Mouse (Mus musculus) activated CD4-positive, CD25-positive, alpha-beta regulatory T cell, adult 4 months (primary cell): ENCODE data around the gene Lsamp. TPM values are rescaled to one million over a fixed set of nuclear protein-coding genes. Genes with fewer than 3 reads are reported as not detected.

Source experiments
- ATAC-seq: one replicate; pipeline ENCODE4 v1.8.0; 2017
- polyA plus RNA-seq, 2 experiments: library from polyadenylated mRNA; unstranded; fragments of 100-300 nt; shearing (Covaris generic); gene quantifications; one replicate each; pipeline ENCODE4 v1.2.1; 2017

The Lsamp gene
- polyA plus RNA-seq, 2 experiments from 2014 or later: 0.17 TPM; not detected in 1

- no peak for ATAC-seq
Observed at GRCm38 (mm10) chr16:40290132-40290531, 306.0 kb downstream of the Lsamp start.

- no peak for ATAC-seq
Observed at GRCm38 (mm10) chr16:40294296-40294882, 310.2 kb downstream of the Lsamp start.

DNA sequence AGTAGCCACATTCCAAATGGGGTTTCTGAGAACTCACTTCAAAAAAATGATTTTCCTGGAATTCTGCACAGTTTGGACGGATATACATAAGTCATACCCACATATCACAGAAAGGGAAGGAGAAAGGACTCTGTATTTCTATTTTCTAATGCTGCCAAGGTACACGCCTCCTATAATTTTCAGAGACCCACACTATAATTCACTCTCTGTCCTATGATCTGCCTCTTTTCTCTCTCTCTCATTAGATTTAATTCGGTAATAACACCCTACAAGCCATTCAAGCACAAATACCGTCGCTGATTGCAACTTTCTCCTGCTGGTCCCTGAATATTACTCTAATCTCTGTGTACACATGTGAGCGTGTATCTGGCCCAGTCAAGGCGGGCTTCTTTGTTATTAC lies 311.1 kb downstream of the Lsamp start:
- ATAC-seq: no peak

DNA sequence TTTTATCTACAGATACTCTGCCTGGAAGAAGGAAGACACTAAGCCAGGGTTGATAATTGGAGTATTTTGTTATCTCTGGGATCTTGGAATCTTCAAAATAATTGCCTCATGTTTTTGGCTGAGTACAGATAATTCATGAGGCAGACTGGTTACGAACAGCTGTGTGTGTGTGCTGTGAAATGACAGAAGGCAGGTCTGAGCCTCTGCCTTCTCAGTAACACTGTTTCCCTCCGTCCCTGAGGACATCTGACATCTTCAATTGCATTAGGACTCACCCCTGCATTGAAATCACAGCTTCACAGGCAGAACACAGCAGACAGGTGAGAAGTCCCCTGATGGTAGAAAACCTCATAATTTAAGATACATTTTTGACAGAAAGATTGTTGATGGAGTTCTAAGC lies 323.5 kb downstream of the Lsamp start:
- no peak for ATAC-seq

DNA sequence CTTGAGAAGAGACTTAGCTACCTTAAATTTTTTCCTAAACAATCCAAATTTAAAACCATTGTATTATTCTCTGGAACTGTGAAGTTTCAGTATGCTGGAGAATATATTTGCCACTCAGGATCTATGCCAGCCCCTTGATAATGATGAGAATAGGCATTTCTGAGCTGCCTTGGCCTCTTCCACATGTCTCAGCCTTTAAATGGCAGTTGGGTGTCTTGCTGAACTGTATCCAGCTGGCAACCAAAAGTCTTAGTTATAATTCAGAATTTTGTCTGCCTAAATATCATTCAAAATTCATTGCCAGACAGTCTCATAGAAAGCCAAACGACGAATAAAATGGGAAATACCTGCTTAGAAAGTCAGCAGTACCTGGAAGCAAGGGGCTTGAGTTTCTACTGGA lies 332.0 kb downstream of the Lsamp start:
- no peak for ATAC-seq

DNA sequence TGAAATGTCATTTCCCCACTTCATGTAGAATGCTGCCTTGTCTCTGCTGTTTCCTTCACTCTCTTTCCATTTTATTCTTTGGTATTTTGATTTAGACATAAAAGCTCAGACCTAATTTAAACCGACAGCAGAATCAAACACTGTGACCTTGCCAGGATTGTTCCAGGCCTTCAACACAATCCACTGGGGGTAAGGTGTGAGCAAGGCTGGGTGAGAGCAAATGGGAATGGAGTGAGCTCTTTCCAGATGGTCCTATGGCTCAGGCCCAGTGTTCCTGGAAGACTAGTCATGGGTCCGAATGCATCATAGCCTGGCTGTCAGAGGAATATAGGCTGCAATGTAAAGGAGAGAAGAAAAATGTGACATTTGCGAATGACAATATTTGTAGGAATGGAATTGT lies 340.6 kb downstream of the Lsamp start:
- no peak for ATAC-seq

- ATAC-seq: no peak
Observed at GRCm38 (mm10) chr16:40328249-40328820, 344.2 kb downstream of the Lsamp start.

- no peak for ATAC-seq
Observed at GRCm38 (mm10) chr16:40369677-40370076, 385.5 kb downstream of the Lsamp start.

- no peak for ATAC-seq
Observed at GRCm38 (mm10) chr16:40371291-40371690, 387.1 kb downstream of the Lsamp start.

DNA sequence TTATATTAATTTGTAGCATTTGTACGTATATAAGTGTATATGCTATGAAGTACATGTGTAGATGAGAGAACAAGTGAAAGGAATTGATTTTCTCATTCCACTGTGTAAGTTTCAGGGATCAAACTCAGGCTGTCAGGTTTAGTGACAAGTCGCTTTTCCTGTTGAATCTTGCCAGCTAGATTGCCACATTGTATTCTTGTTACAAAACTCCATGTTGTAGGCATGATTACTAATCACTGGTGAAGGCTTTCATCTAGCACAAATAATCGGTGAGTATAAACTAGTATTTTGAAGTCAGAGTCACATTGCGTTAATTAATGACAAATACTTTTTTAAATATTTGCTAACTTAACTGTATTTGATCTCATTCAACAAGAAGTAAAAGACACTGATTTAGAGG lies 391.2 kb downstream of the Lsamp start:
- no peak for ATAC-seq

- no peak for ATAC-seq
Observed at GRCm38 (mm10) chr16:40377129-40377799, 393.1 kb downstream of the Lsamp start.

DNA sequence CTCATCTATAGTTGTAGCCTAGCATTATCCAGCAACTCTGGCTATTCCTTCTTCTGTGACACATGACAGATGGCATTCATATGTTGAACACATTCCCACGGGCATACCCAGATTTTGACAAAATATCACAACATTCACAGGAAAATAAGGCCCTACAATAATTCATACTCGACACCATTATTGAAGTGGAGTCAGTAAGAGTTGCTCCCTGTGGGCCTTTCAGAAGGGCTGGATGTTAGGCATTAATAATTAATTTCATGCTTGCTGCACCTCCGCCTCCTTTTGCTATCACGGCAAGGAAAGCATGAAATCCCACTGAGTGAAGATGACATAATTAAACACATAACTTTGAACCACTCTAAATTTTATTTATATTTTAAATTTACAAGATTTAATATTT lies 407.9 kb downstream of the Lsamp start:
- no peak for ATAC-seq

GRCm38 (mm10) chr16:40399531-40399930 lies 415.4 kb downstream of the Lsamp start:
- ATAC-seq: no peak

DNA sequence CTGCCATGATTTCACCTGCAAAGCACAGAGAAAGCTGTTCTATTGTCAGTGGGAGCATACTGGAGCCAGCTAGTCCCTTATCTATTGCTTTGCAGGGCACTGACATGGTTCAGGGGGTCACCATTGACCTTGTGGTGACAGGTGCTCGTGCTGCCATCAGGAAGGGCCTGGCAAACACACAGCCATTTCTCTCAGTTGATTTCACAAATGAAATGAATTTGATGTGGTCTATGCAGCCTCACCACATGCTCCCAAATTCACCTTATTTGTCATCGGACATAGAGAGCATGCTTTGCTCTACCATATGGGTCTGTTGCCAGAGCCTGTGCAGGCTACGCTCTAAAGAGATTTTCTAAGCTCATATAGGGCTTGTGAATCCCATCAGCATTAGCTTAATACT lies 450.1 kb downstream of the Lsamp start:
- no peak for ATAC-seq

- ATAC-seq: no peak
Observed at GRCm38 (mm10) chr16:40436415-40436814, 452.3 kb downstream of the Lsamp start.

- ATAC-seq: no peak
Observed at GRCm38 (mm10) chr16:40437879-40438278, 453.7 kb downstream of the Lsamp start.

GRCm38 (mm10) chr16:40438876-40439275 lies 454.7 kb downstream of the Lsamp start:
- ATAC-seq: no peak

GRCm38 (mm10) chr16:40446587-40446986 lies 462.4 kb downstream of the Lsamp start:
- no peak for ATAC-seq

DNA sequence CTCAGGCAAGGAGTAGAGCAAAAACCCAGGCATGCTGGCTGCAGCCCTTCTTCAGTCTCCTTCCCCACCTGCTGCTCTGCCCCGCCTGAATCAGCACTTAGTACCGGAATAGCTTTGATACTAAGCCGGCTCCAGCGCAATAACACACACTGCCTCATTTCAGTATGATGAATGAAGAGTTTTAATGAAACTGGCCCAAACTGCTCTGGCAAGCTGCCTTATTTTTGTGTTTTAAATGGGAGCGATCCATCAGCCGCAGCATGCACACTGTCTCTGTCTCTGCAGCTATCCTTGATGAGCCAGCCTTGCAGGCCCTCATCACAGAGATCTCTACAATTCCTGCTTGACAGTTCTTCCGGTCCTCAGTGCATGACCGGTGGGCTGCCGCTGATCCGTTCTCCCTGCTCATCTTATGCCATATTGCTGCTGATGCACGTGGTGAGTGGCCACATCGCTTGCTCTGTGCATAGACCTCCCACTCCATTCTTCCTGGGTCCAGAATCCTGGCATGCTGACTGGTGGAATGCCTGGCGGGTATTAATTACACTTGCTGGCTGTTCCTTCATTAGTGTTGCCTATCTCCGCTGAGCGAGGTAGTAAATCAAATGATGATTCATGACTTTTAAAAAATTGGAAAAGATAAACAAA lies 479.4 kb downstream of the Lsamp start:
- ATAC-seq: no peak

GRCm38 (mm10) chr16:40466596-40466995 lies 482.4 kb downstream of the Lsamp start:
- no peak for ATAC-seq

DNA sequence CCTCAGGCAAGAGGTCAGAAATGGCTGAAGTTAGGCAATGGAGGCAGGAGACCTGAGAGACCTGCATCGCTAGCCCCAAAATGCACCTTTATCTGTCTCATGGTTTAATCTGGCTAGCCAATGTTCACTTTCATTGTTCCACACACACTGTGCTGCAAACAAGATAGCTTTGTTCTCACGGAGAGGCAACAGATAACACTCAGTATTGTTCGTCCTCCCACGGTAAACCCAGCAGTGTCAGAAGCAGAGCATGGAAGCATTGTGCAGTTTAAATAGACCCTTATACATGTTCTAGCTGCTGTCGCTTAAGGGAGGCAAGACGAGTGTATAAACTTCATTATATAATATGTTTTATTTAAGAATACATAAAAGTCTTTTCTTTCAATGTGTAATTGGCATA lies 486.8 kb downstream of the Lsamp start:
- no peak for ATAC-seq

GRCm38 (mm10) chr16:40471967-40472366 lies 487.8 kb downstream of the Lsamp start:
- ATAC-seq: no peak

GRCm38 (mm10) chr16:40491606-40492005 lies 507.4 kb downstream of the Lsamp start:
- no peak for ATAC-seq
